Mouse (Mus musculus) layer of hippocampus, postnatal 36 days (tissue): ENCODE results near the gene Gm21028. TPM values are rescaled to one million over a fixed set of nuclear protein-coding genes. Genes with fewer than 3 reads are reported as not detected.
"Not testable (repeated sequence)": the region's sequence is repeated elsewhere in the genome, so short reads cannot be mapped to it uniquely, and the experiment has no call there.

Experiments
- DNase-seq, 2 experiments: peaks; one replicate each; pipeline ENCODE4 v3.0.0; 2022
- microRNA-seq, 2 experiments: library from miRNA; unstranded; fragments of <30 nt; microRNA quantifications; one replicate each; pipeline ENCODE4 v1.2.0; 2021
- total RNA-seq, 2 experiments: library from RNA; stranded (reverse); gene quantifications; 2 replicates each; pipeline ENCODE4 v1.2.3; 2021

Gm21028 gene
- not detected for total RNA-seq

DNA sequence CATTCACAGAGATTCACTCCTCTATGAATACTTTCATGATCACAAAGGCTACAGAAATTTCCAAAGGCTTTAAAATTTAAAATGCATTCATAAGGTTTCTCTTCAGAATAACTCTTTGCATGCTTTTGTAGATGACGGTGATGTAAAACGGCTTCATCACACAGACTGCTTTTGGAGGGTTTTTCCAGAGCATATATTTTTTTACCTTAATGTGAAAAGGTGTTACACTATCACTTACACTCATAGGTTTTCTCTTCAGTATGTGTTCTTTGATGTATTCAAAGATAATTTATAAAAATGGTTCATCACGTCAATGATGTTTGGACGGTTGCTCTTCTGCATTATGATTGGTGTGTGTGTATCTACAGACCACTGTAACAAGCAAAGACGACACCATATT lies at the start of gene Gm21028:
Gene Gm21028 (minus strand): TSS at position 101 of the 400 bp plus-strand sequence.
- no peak for DNase-seq

- DNase-seq: not testable (repeated sequence)
Measured at GRCm38 (mm10) chr7:42595666-42596065, 17.3 kb upstream of the Gm21028 start.

- not testable (repeated sequence) for DNase-seq
Measured at GRCm38 (mm10) chr7:42592413-42592812, 14.0 kb upstream of the Gm21028 start, which contains the start of gene Zfp977. Gene Zfp977 (minus strand): TSS chr7:42592547.

GRCm38 (mm10) chr7:42591311-42591710 lies 12.9 kb upstream of the Gm21028 start:
- DNase-seq: not testable (repeated sequence)

- DNase-seq: no peak
Measured at GRCm38 (mm10) chr7:42551766-42552165, 26.6 kb downstream of the Gm21028 start.

Small RNA genes lying within 50 kb of the gene (microRNA-seq; reads per million reads assigned to microRNA genes)
- 0 reads per million in 2 experiments for gene Gm24938

Other genes with a start within 250 kb of the Gm21028 start
- not detected for gene 4933421I07Rik, start 130.5 kb downstream of the Gm21028 start, total RNA-seq
- 10 to 100 TPM; 19.5 to 20.3 TPM for gene Zfp141, start 72.8 kb downstream of the Gm21028 start, total RNA-seq
- 1 to 10 TPM; 2.8 to 3.3 TPM for gene Zfp977, start 14.0 kb upstream of the Gm21028 start, total RNA-seq
- gene Zfp976, start 64.0 kb upstream of the Gm21028 start, total RNA-seq: 1 to 10 TPM; 4.9 to 5.2 TPM
- gene Zfp975, start 114.2 kb upstream of the Gm21028 start, total RNA-seq: 1 to 10 TPM; 6.8 to 8.5 TPM
- gene Gm17067, start 148.4 kb upstream of the Gm21028 start, total RNA-seq: not detected
- gene Vmn2r62, start 214.9 kb upstream of the Gm21028 start, total RNA-seq: not detected